Mouse (Mus musculus) frontal cortex, postnatal 10 days (tissue): Measurements from ENCODE around the gene Kbtbd6.
A peak's percentile ranks its signal among the peaks of the same experiment; 100 is the strongest.

Source experiments
- DNase-seq, 2 experiments: peaks; one replicate each; pipeline ENCODE4 v3.0.0; 2022; ENCODE audit warnings: low spot score in 2 of 2, mixed read lengths in 1 of 2

Gene Kbtbd6

DNA sequence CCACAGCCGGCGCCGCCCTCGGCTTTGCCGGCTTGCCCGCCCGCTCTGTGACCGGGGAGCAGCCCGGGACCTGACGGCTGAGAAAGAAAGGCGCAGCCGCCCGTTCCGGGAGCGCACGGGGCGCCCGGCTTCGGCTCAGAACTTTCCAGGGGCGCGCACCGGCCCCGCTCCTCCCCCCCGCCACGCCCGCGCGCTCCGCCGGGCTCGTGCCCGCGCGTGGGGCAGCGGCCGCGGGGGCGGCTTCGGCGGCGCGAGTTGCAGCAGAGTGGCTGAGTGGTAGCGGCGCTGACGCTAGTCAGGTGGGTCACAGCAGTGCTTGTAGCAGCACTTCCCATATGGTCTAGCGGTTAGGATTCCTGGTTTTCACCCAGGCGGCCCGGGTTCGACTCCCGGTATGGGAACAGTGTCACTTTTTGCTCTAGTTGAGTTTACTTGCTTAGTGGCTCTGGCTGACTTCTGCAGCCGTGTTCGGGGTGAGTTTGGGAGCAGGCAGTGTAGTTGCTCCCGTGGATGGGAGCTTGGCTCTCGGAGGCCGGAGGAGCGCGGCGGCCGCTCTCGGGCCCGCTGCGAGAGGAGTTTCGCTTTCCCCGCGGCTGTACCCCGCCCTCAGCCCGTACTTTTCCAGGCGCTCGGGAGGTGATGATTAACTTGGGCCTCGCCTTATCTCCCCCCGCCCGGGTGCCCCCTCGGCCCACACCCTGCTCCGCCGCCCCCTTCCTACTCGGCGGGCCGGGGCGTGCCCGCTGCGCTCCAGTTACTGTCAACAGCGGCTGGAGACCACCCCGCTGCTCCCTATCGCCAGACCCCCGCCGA lies 29.9 kb downstream of the Kbtbd6 start, which contains the start of gene Wbp4:
Wbp4 (minus strand) TSS at position 182 of the 813 bp plus-strand sequence.
- peak; percentile 88 to 95 for DNase-seq

DNA sequence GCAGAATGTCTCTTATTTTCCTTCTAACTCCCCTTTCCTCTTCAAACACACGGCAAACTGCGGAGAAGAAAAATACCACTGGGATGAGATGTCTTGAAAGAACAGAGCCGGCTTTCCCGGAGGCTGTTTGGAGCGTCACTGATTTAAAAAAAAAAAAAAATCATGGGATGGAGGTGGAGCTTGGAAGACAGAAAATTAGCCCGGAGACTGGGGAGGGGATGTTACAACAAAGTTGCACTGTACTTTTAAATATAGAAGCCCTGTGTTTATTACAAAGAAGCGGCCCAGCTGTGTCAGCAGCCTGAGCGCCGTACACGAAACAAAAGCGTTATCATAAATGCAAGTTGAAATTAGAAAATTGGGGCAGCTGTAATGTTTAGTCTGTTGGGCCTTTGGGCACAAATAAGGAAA lies 30.6 kb downstream of the Kbtbd6 start:
- no peak for DNase-seq

DNA sequence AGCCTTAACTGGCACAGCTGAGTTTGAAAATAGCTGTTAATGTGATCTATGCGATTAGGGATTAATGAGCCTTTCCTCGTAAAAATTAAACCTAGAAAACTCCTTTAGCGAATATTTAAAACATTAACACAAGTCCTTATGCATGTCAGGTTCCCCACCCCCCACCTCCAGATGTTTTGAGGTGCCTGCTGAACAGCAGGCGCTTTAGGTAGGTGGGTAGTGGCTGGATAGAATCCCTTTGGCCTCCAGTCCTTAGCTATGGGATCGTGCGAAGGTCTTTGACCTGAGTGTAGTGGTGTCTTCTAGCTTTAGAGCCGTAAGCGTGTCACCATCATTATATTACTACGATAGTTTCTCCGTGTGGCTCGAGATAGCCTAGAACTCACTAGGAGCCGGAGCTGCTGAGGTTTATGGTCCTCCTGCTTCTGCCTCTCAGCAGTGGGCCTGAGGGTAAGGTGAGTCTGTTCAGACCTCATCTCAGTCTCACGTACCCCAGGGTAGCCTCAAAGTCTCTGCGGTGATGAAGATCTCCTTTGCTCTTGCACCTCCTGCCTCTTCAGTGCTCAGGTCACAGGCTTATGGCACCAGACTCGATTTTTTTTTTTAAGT lies 31.2 kb downstream of the Kbtbd6 start:
- DNase-seq, result no peak

DNA sequence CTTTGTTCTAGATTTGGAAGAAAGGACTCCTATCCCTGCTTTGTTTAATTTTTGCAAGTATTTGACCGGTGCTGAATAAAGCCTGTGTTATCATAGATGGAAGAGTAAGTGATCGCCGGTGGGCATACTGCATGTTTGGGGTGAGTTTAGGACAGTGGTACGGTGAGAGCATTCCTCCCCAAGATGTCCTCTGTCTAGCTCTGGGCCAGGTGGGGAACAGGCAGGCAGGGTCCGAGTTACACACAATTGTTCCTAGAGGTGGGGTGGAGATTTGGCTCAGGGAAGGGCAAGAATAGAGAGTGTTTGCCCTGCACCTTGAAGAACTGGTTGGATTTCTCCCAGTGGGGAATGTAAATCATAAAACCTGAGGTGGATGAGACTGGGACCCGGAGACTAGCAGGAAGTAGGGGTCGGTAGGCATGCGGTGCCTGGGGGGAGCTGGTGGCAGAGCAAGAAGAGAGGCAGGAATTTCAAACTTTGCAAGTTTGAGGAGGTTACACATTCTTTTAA lies 32.0 kb downstream of the Kbtbd6 start:
- no peak for DNase-seq

DNA sequence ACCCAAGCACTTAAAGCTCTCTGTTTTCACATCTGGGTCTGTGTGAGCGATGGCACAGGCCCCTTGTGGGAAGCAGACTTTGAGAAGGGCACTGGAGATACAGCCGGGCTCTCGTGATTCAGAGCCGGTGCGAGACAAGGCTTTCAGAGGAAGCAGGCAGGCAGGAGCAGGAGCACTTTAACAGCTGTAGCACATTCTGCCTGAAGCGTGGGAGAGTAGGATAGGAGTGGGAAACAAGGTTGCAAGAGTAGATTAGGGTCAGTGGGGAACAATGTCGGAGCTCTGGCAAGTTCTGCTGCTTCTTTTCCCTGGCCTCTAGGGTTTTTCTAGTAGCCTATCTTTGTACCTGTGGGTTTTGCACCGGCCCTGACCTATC lies 35.0 kb downstream of the Kbtbd6 start:
- no peak for DNase-seq

DNA sequence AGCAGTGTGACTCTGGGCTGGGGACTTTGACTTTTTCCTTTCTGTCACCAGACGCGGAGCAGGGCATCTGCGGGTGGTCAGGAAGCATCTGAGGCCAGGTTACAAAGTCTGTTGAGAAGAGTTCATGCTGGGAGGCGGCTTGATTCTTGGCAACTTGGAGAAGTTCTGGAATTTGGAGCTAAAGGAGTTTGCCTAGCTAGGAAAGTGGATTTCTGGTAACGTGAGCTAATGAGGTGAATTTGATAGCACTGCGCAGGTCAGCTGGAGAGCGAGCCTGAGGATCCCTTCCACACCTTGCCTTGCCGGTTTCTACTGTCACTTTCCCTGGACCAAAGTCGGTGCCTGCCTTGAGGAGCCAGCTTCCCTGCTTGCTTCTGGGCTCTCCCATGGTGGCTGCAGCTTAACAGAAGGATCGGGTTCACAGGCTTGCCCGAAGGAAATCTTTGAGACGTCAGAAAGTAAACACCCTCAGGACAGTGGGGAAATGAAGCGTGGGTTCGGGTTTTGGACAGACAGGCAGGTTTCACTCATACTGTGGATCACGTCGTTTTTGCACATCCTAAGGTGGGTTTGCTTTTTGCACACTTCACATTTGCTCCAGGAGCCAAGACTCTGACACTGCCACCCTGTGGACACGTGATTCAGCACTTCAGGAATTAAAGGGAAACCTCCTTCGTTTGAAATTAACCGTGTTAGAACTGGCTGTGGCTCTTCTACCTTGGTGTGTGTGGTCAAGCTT lies 35.5 kb downstream of the Kbtbd6 start:
- no peak for DNase-seq

DNA sequence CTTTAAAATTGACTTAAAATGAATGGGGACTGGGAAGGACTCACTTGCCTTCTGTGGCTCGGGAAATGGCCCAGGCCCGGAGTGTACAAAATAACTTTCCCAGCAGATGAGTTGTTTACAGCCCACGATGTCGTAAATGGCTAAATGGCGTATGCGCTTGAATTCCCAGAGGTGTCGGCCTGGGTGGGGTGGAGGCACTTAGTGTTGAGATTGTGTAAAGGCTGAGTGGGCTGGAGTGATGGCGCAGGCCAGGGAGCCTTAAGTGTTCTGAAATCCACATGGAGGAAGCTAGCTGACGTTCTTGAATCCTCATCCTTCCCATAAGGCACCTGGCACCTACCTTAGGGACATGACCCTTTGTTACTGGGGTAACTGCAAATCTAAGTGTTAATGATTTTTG lies 36.9 kb downstream of the Kbtbd6 start:
- no peak for DNase-seq

DNA sequence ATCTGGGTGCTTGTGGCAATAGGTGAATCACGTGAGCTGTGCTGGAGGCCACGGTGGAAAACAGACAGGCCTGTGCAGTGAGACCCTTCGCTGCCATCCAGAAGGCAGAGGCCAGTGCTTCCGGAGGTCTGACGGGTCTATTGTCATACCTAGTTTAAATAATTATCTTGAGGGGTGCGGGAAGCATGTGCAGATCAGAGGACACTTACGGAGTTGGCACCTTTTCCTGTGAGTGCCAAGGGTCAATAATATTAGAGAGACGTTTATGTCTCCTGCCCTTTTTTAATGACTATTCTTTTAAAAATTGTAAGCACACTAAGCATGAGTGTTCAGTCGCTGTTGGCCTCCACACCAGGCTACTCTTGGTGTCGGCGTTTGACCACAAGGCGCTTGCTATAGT lies 37.5 kb downstream of the Kbtbd6 start:
- DNase-seq, result no peak

DNA sequence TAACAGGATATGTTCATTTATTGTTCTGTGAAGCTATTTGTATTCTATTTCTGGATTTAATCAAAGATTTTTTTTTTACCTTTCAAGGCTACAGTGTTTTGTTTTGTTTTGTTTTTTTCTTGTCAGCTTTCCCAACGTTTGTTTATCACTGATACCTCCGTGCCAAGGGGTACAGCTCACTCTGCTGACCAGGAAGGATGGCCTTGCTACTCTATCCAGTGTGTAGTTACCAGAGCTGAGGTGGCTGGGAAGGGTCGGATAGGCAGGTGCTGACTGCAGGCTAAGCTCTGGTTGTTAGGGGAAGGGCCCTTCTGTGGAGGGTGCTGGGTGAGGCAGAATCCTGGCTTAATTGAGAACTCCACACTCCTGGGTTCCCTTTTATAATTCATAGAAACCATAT lies 38.6 kb downstream of the Kbtbd6 start:
- DNase-seq, result no peak

DNA sequence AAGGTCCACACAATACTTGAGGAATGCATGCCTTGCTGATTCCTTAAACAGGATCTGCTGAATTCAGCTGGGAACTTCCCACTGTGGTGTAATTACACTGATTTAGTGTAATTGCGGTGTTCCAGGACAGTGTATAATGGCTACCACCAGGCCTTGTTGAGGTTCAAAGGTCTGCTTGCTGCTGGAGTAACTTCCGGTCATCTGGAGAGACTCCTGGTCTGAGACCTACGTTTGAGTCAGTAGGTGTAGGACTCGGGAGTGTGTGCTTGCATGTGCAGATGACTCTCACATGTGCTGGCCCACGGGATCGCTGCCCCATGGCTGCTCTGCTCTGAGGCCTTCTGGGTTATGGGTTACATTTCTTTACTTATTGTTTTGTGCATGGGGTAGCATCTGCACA lies 42.7 kb downstream of the Kbtbd6 start:
- no peak for DNase-seq

DNA sequence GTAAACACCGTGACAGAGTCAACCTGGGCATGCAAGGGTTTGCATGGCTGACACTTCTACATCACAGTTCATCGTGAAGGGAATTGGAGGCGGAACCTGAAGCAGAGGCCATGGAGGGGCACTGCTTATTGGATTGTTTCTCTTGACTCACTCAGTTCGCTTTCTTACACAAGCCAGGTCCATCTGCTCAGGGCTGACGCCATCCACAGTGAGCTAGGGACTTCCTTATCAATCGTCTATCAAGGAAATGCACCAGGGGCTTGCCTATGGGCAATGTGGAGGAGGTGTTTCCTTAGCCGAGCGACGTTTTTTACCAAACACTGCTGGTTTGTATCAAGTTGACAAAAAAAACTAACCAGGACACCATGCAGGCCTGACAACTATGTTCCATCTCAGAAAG lies 47.7 kb downstream of the Kbtbd6 start:
- DNase-seq, result no peak

DNA sequence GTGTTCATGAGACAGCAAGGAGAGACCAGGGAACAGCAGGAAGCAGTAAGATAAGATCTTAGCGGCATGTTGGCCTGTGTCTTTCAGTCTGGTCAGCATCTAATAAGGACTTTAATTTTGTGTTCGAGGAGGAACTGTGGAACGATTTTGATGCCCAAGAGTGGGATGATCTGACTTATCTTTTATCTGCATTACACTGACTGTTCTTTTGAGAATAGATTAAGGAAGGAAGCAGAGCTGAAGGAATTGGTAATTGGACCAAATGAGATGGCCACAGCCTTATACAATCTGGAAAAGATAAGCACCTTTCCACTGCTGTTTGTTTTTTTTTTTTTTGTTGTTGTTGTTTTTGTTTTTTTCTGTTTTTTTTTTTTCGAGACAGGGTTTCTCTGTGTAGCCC lies 49.1 kb downstream of the Kbtbd6 start:
- no peak for DNase-seq

DNA sequence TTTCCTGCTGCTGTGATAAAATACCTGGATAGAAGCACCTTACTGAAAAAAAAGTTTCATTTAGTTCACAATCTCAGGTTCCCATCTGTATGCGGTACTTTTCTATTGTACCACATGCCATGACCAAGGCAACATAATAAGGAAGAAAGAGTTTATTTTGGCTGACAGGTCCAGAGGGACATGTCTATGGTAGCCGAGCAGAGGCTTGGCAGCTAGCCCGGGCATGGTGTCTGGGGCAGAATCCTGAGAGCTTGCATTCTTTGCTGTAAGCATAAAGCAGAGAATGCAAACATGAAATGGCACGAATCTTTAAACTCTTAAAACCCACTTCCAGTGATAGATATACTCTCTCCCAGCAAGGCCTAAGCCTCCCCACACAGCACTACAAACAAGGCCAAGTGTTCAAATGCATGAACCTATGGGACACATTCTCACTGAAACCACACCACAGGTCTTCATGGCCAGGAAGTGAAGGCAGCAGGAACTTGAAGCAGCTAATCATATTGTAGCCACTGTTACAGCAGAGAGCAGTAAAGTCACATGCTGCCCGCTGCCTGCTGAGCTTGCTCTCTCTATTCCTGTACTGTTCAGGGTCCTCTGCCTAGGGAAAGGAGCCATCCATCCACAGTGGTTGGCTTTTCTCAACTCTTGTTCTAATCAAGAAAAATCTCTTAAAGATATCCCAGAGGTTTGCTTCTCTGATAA lies 51.9 kb downstream of the Kbtbd6 start:
- DNase-seq, result no peak
